10 mouse cellular contexts compared by ENCODE assay signal in the genomic region with DNA sequence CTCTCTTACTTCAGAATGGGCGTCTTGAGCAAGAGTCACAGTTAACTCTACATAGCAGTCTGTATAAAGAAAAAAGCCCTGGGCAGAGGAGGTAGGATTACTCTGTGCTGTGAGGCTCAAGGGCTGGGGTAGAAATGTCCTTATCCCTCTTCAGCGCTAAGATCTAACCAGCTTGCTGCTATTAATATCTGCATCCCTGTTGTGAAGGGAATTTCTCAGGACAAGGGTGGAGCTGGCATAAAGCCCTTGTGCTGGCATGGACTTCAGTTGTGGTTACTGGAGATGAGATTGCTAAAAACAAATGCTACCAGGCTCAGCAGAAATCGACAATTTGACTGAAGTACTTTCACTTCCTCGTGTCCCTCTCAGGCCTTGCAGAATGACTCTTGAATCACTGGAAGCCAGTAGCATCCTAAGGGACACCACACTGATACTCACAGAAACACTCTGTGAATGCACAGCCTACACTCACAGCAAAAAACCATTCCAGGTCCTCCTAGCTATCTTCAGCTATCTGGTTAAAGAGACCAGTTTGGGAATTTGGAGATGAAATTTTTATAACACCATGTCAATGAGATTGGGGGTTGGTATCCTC.
A peak's percentile ranks its signal among the peaks of the same experiment; 100 is the strongest.
DNase-seq lines count a peak whose midpoint lies in the region; ATAC-seq and TF ChIP-seq lines count a peak whose summit lies in the region.
"Had no signal": no experiment of that assay in that cellular context is flagged by ENCODE, and none has a peak within 500 bp of the region (broad histone marks: within the 10 kb centered on the region; RNA-seq: fewer than 3 reads in every experiment).

No protein-coding gene starts in this region.

- WGBS in heart, postnatal 0 days, result 31% methylated on average over 4 of the region's 4 CpGs

- peak; percentile 67 for ATAC-seq in heart, postnatal 0 days (ENCODE audit: insufficient read depth, low read depth)

- no peak for TF ChIP-seq CTCF in heart, postnatal 0 days (IDR thresholded peaks at IDR 0.05; ENCODE audit: low read depth)

- peak overlapping the region; percentile 42 for H3K4me2 ChIP-seq in heart, postnatal 0 days (ENCODE audit: low read depth, low read length)
- H3K4me2 ChIP-seq: forebrain, embryonic 12.5 days; limb, embryonic 12.5 days had no signal

- TF ChIP-seq EP300 in heart, postnatal 0 days (IDR thresholded peaks at IDR 0.05; ENCODE audit: low read depth), result no peak

- DNase-seq in frontal cortex, postnatal 36 days (ENCODE audit: low spot score in 2 of 2), result peak; percentile 33 to 47
- DNase-seq in frontal cortex, postnatal 14 days (ENCODE audit: low spot score in 2 of 2), result no peak
- DNase-seq in right cerebral cortex, adult 2 months (ENCODE audit: low spot score in 2 of 2), result peak; percentile 14 to 27
- DNase-seq in right cerebral cortex, postnatal 25 days, result no peak
- peak; percentile 39 for DNase-seq in heart, postnatal 0 days (ENCODE audit: low spot score)
- DNase-seq in thymus, postnatal 36 days, result no peak
- DNase-seq in kidney, postnatal 10 days, result no peak
- no peak for DNase-seq in embryo, embryonic 9.5 days (ENCODE audit: extremely low spot score)

- peaks cover 16% of the 10 kb centered on the region for H3K4me1 ChIP-seq in heart, postnatal 0 days (ENCODE audit: control insufficient read depth, insufficient read depth)
- H3K4me1 ChIP-seq: forebrain, embryonic 12.5 days; limb, embryonic 12.5 days had no signal

- H3K27ac ChIP-seq in heart, postnatal 0 days (ENCODE audit: low read depth), result peak overlapping the region; percentile 19
- H3K27ac ChIP-seq: forebrain, embryonic 12.5 days; limb, embryonic 12.5 days had no signal

- no peak overlapping the region; the same call in 1 of the 2 replicates for H3K4me3 ChIP-seq in heart, postnatal 0 days (ENCODE audit: low read depth, low read length)
- H3K4me3 ChIP-seq: forebrain, embryonic 12.5 days; limb, embryonic 12.5 days had no signal

- H3K9me3 ChIP-seq in heart, postnatal 0 days (replicated peaks; ENCODE audit: control insufficient read depth, low read length), result no peaks in the 10 kb centered on the region
- H3K9me3 ChIP-seq: forebrain, embryonic 12.5 days; limb, embryonic 12.5 days had no signal

- no peaks in the 10 kb centered on the region for H3K27me3 ChIP-seq in heart, postnatal 0 days (ENCODE audit: control insufficient read depth, insufficient read depth, low read length)
- H3K27me3 ChIP-seq: forebrain, embryonic 12.5 days; limb, embryonic 12.5 days had no signal

- H3K9ac ChIP-seq in heart, postnatal 0 days (replicated peaks; ENCODE audit: low read depth, low read length), result no peak overlapping the region
- H3K9ac ChIP-seq: forebrain, embryonic 12.5 days; limb, embryonic 12.5 days had no signal

- H3K36me3 ChIP-seq in heart, postnatal 0 days (replicated peaks; ENCODE audit: control insufficient read depth, insufficient read depth, low read length), result no peaks in the 10 kb centered on the region
- H3K36me3 ChIP-seq: forebrain, embryonic 12.5 days; limb, embryonic 12.5 days had no signal

Comparison
In these comparisons a context has a peak if more than half of its experiments do, and no peak if none do; other contexts are left out.
1. DNase-seq: peak in frontal cortex, postnatal 36 days (2 of 2), right cerebral cortex, adult 2 months (2 of 2) and heart, postnatal 0 days (single experiment); none in frontal cortex, postnatal 14 days (0 of 2), right cerebral cortex, postnatal 25 days (single experiment), thymus, postnatal 36 days (0 of 2), kidney, postnatal 10 days (single experiment) and embryo, embryonic 9.5 days (single experiment).